Mouse (Mus musculus): ENCODE data around the gene Mcm6. TPM values are rescaled to one million over a fixed set of nuclear protein-coding genes. Genes with fewer than 3 reads are reported as not detected.

The Mcm6 gene
- 75.8 and 88.3 TPM in 2 replicates for total RNA-seq (2023)

DNA sequence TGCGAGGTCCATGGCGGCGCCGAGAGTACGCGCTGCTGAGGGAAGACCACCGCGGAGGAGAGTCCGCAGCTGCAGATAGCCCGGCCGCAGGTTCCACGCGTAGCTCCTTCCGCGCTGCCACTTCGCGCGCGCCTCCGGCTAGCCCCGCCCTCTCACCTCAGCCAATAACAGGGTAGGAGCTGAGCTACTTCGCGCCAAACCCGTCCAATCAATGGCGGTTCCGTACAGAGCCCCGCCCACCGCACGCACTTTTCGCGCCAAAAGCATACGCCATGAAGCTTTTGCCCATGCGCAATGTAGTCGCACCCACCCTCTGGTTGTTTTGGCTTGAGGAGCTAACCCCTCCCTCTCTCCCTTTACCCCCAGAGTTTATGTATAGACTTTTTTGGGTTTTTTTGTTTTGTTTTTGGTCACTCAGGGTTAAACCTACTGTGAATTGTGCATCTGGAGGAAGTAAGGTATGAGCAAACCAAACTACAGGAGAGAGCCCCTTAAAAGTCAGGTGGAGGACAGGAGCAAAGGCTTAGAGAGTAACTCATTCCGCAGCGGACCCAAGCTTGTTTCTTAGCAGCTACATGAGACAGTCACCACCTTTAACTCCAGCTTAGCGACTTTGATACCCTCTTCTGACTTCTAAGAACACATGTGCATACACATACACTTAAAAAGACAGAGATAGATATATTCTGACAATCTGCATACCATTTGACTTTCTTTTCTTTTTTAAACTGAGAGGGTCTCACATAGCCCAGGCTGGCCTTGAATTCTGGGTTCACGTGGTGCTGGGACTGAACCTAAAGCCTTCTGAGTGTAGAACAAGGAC, at the start of gene Mcm6:
TSS of gene Mcm6 (minus strand) at position 111 of the 823 bp plus-strand sequence.

DNA sequence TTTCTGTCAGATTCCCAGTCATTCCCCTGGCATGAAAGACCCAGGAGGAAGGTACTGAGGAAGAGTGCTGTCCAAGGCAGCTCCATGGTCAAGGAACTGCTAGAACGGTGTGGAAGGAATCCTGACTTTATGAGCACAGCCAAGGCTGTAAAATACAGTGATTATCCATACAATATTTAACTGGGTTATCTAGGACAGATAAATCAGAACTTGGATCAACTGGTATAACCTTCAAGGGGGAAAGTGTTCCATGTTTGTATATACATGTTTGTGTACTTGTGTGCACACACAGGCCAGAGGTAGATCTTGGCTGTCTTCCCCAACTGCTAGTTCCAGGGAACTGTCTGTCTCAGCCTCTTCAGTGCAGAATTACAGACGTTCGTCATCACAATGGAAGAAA, 31.2 kb downstream of the Mcm6 start, which contains the start of gene Lct:
TSS of gene Lct (minus strand) at position 101 of the 400 bp plus-strand sequence.

Other genes with a start within 250 kb of the Mcm6 start
- 97.0 and 104 TPM in 2 replicates for gene Ubxn4, start 115.7 kb downstream of the Mcm6 start, total RNA-seq (2023)
- 8.3 and 9.3 TPM in 2 replicates for gene Lct, start 31.3 kb downstream of the Mcm6 start, total RNA-seq (2023)
- gene Dars, start 57.7 kb upstream of the Mcm6 start, total RNA-seq (2023): 60.7 and 67.9 TPM in 2 replicates
- 649 and 674 TPM in 2 replicates for gene Cxcr4, start 232.6 kb upstream of the Mcm6 start, total RNA-seq (2023)